Mouse (Mus musculus): Measurements from ENCODE around the gene Plxna4.
"Not testable (repeated sequence)": the region's sequence is repeated elsewhere in the genome, so short reads cannot be mapped to it uniquely, and the experiment has no call there.

Plxna4 gene

DNA sequence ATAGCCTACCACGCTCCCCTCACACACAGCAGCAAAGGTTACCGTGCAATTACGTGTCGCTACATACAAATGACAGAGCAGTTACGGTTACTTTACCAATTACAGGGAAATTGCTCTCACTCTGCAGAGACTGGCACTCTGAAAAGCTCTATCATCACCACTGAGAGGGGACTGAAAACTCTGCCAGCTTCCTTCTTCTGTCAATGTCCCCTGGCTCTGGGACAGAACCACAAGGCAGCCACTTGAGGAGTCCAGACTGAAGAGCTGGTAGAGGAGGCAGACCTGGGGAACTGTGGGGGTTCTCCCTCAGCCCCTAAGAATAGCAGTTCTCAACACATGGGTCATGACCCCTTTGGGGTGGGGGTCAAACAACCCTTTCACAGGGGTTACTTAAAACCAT is 83.0 kb downstream of the Plxna4 start:
- TF ChIP-seq CTCF (conservative IDR thresholded peaks at IDR 0.05; ENCODE audit: low read length) (no peak), NANOG (IDR thresholded peaks at IDR 0.05; ENCODE audit: borderline replicate concordance, low read length) (no peak), POU5F1 (IDR thresholded peaks at IDR 0.05; ENCODE audit: borderline replicate concordance, low read length) (no peak)
- Histone ChIP-seq H3K4me3 (replicated peaks; ENCODE audit: low read length) (no peak overlapping the region), H3K36me3 (ENCODE audit: insufficient read depth, low read length) (no peaks in the 10 kb centered on the region), H3K4me1 (replicated peaks; ENCODE audit: low read depth, low read length) (no peaks in the 10 kb centered on the region), H3K9me3 (ENCODE audit: low read length) (no peaks in the 10 kb centered on the region), H3K27me3 (ENCODE audit: insufficient read depth, low read length) (no peaks in the 10 kb centered on the region)

DNA sequence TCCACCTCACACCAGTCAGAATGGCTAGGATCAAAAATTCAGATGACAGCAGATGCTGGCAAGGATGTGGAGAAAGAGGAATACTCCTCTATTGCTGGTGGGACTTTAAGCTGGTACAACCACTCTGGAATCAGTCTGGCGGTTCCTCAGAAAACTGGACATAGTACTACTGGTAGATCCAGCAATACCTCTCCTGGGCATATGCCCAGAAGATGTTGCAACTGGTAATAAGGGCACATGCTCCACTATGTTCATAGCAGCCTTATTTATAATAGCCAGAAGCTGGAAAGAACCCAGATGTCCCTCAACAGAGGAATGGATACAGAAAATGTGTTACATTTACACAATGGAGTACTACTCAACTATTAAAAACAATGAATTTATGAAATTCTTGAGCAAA is 86.8 kb downstream of the Plxna4 start:
- H3K4me1 ChIP-seq (replicated peaks; ENCODE audit: low read depth, low read length); H3K27me3 ChIP-seq (ENCODE audit: insufficient read depth, low read length); H3K4me3 ChIP-seq (replicated peaks; ENCODE audit: low read length); H3K36me3 ChIP-seq (ENCODE audit: insufficient read depth, low read length); H3K9me3 ChIP-seq (ENCODE audit: low read length): not testable (repeated sequence)

DNA sequence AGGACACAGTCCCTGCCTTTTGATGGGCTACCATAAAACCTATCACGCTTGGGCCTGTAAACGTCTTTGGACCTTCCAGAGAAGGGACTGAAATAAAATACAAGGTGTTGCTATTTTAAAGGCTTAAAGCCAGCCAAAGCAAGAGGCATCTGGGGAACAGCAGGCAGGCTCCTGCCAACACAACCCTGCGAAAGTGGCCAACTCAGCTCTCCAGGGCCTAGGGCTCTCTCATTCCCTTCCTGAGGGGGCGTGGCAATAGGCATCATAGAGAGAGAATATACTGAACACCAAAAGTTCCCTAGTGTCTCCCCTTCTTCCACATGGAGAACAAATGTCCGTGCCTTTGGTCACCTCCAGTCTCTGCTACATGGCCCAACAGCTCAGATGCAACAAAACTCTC is 89.9 kb downstream of the Plxna4 start:
- TF ChIP-seq POU5F1 (IDR thresholded peaks at IDR 0.05; ENCODE audit: borderline replicate concordance, low read length), result no peak
- TF ChIP-seq NANOG (IDR thresholded peaks at IDR 0.05; ENCODE audit: borderline replicate concordance, low read length), result no peak
- TF ChIP-seq CTCF (conservative IDR thresholded peaks at IDR 0.05; ENCODE audit: low read length), result no peak

DNA sequence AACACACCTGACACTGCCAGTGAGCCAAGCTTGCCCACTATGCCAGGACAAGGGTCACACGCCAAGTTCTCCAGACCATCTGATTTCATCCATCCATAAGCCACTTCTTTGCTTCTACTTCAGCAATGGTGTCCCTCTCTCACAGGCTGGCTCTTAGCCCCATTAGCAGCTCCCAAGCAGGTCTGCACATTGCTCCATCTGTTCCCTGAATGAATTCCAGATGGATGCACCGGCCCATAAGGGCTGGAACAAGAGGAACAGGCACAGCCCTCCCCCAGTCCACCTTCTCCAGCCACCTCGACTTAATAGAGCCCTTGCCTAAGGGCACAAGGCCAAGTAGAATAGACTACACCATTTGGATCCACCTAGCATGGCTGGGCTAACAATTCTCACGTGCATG is 91.9 kb downstream of the Plxna4 start:
- no peaks in the 10 kb centered on the region for H3K27me3 ChIP-seq (ENCODE audit: insufficient read depth, low read length)
- TF ChIP-seq CTCF (conservative IDR thresholded peaks at IDR 0.05; ENCODE audit: low read length), result no peak
- no peak for TF ChIP-seq NANOG (IDR thresholded peaks at IDR 0.05; ENCODE audit: borderline replicate concordance, low read length)
- no peak for TF ChIP-seq POU5F1 (IDR thresholded peaks at IDR 0.05; ENCODE audit: borderline replicate concordance, low read length)
- H3K36me3 ChIP-seq (ENCODE audit: insufficient read depth, low read length), result no peaks in the 10 kb centered on the region
- no peaks in the 10 kb centered on the region for H3K4me1 ChIP-seq (replicated peaks; ENCODE audit: low read depth, low read length)
- H3K9me3 ChIP-seq (ENCODE audit: low read length), result peaks cover 39% of the 10 kb centered on the region
- H3K4me3 ChIP-seq (replicated peaks; ENCODE audit: low read length), result no peak overlapping the region

More for the DNA sequence above, 89.9 kb downstream of the Plxna4 start:
- no peaks in the 10 kb centered on the region for H3K36me3 ChIP-seq (ENCODE audit: insufficient read depth, low read length)
- no peak overlapping the region for H3K4me3 ChIP-seq (replicated peaks; ENCODE audit: low read length)
- peaks cover 39% of the 10 kb centered on the region for H3K9me3 ChIP-seq (ENCODE audit: low read length)
- H3K4me1 ChIP-seq (replicated peaks; ENCODE audit: low read depth, low read length), result no peaks in the 10 kb centered on the region
- H3K27me3 ChIP-seq (ENCODE audit: insufficient read depth, low read length), result no peaks in the 10 kb centered on the region

DNA sequence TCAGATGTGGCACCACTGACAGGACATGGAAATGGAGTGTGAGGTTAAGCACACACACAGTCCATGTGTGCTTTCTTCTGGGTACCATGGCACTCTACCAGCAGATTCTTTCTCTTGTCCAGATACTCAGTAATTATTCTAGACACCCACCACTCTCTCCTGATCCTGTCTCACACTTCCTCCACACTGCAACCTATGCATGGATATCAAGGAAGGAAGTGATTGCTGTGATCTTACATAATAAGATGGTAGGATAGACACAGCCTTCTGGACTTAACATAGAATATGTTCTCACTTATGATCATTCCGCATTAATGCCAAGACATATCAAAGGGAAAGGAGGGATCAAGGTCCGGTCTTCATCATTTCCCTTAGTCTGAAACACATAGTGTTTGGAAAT is 92.5 kb downstream of the Plxna4 start:
- Histone ChIP-seq H3K27me3 (ENCODE audit: insufficient read depth, low read length) (no peaks in the 10 kb centered on the region), H3K36me3 (ENCODE audit: insufficient read depth, low read length) (no peaks in the 10 kb centered on the region), H3K4me1 (replicated peaks; ENCODE audit: low read depth, low read length) (no peaks in the 10 kb centered on the region), H3K4me3 (replicated peaks; ENCODE audit: low read length) (no peak overlapping the region), H3K9me3 (ENCODE audit: low read length) (peaks cover 39% of the 10 kb centered on the region)
- TF ChIP-seq POU5F1 (IDR thresholded peaks at IDR 0.05; ENCODE audit: borderline replicate concordance, low read length), result no peak
- no peak for TF ChIP-seq CTCF (conservative IDR thresholded peaks at IDR 0.05; ENCODE audit: low read length)
- TF ChIP-seq NANOG (IDR thresholded peaks at IDR 0.05; ENCODE audit: borderline replicate concordance, low read length), result no peak

DNA sequence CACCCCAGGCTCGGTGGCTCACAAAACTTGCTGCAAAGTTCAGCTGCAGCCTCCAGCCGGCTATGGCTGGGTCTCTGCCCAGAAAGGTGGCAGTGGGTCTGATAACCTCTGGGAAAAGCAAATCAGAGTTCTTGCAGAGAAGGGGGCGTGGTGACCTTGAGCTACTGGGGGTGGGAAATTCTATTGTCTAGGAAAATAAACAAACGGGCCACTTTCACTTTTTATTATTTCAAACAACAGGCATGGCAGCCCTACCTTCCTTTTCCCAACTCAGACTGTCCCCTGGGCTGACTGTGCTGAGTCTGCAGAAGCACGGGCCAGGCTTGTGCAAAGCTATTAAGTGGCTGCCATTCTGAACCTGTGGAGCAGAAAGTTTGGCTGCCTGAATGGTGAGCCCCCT is 94.4 kb downstream of the Plxna4 start:
- Histone ChIP-seq H3K9me3 (ENCODE audit: low read length) (peaks cover 39% of the 10 kb centered on the region), H3K4me3 (replicated peaks; ENCODE audit: low read length) (no peak overlapping the region), H3K27me3 (ENCODE audit: insufficient read depth, low read length) (no peaks in the 10 kb centered on the region), H3K4me1 (replicated peaks; ENCODE audit: low read depth, low read length) (no peaks in the 10 kb centered on the region), H3K36me3 (ENCODE audit: insufficient read depth, low read length) (no peaks in the 10 kb centered on the region)
- no peak for TF ChIP-seq NANOG (IDR thresholded peaks at IDR 0.05; ENCODE audit: borderline replicate concordance, low read length)
- no peak for TF ChIP-seq CTCF (conservative IDR thresholded peaks at IDR 0.05; ENCODE audit: low read length)
- TF ChIP-seq POU5F1 (IDR thresholded peaks at IDR 0.05; ENCODE audit: borderline replicate concordance, low read length), result no peak

DNA sequence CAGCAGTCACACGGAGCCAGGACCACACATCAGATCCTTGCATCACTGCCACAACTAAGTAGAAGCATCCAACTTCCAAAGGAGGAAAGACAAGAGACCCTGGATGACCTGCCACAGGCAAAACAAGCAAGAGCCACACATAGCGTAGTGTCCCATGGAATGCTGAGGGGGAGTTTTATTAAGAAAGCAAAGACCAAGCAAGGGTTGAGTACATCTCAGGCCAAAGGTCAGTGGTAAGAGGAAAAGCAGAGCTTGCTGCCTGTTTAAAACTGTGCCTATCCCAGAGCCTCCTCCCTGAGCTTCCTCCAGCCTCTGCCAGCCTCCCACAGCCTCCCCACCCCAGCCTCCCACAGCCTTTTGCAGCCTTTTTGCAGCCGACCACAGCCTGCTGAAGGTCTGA is 100.9 kb downstream of the Plxna4 start:
- Histone ChIP-seq H3K4me1 (replicated peaks; ENCODE audit: low read depth, low read length) (peaks cover 4% of the 10 kb centered on the region), H3K9me3 (ENCODE audit: low read length) (peaks cover 4% of the 10 kb centered on the region; the same call in 1 of the 2 replicates), H3K4me3 (replicated peaks; ENCODE audit: low read length) (no peak overlapping the region), H3K27me3 (ENCODE audit: insufficient read depth, low read length) (no peaks in the 10 kb centered on the region), H3K36me3 (ENCODE audit: insufficient read depth, low read length) (no peaks in the 10 kb centered on the region)
- no peak for TF ChIP-seq CTCF (conservative IDR thresholded peaks at IDR 0.05; ENCODE audit: low read length)
- no peak for TF ChIP-seq NANOG (IDR thresholded peaks at IDR 0.05; ENCODE audit: borderline replicate concordance, low read length)
- no peak for TF ChIP-seq POU5F1 (IDR thresholded peaks at IDR 0.05; ENCODE audit: borderline replicate concordance, low read length)

DNA sequence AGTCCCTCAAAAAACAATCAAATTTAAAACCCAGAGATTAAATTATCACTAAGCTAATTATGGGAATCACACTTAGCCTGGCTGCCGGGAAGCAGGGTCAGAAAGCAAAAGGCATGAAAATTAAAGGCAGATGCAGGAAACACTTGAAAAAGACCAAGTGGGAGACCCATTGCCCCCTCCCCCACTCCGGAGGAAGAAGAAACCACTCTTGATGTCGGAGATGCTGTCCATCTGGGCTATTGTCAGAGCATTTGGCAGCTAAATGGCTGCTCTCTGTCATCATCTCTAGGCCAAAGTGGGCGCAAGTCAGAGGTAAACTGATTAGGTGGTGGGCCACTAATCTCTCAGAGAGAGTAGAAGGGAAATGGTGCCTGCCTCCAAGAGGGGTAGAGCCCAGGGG is 105.5 kb downstream of the Plxna4 start:
- Histone ChIP-seq H3K9me3 (ENCODE audit: low read length) (peaks cover 4% of the 10 kb centered on the region; the same call in 1 of the 2 replicates), H3K27me3 (ENCODE audit: insufficient read depth, low read length) (no peaks in the 10 kb centered on the region), H3K4me1 (replicated peaks; ENCODE audit: low read depth, low read length) (peaks cover 4% of the 10 kb centered on the region), H3K36me3 (ENCODE audit: insufficient read depth, low read length) (no peaks in the 10 kb centered on the region), H3K4me3 (replicated peaks; ENCODE audit: low read length) (no peak overlapping the region)
- TF ChIP-seq POU5F1 (IDR thresholded peaks at IDR 0.05; ENCODE audit: borderline replicate concordance, low read length), result no peak
- TF ChIP-seq CTCF (conservative IDR thresholded peaks at IDR 0.05; ENCODE audit: low read length), result no peak
- no peak for TF ChIP-seq NANOG (IDR thresholded peaks at IDR 0.05; ENCODE audit: borderline replicate concordance, low read length)

DNA sequence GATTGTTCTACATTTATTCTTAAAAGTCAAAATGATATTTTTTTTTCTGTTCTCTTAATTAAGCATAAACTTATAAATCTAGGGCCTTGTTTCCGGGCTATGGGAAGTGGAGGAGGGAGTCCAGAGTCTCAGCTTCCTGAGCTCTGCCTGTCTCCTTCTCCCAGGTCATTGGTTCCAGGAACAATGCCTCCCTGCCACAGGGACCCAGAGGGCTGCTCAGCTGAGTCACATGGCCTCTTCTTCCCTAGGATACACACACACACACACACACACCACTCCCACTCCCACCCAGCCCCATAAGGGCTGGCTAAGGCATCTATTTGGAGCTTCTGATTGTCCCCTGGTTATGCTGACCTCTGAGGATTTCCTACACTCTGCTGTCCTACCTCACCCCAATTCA is 107.3 kb downstream of the Plxna4 start:
- peaks cover 1% of the 10 kb centered on the region for H3K4me1 ChIP-seq (replicated peaks; ENCODE audit: low read depth, low read length)
- no peak for TF ChIP-seq CTCF (conservative IDR thresholded peaks at IDR 0.05; ENCODE audit: low read length)
- no peak for TF ChIP-seq POU5F1 (IDR thresholded peaks at IDR 0.05; ENCODE audit: borderline replicate concordance, low read length)
- no peak for TF ChIP-seq NANOG (IDR thresholded peaks at IDR 0.05; ENCODE audit: borderline replicate concordance, low read length)
- H3K4me3 ChIP-seq (replicated peaks; ENCODE audit: low read length), result no peak overlapping the region
- no peaks in the 10 kb centered on the region for H3K36me3 ChIP-seq (ENCODE audit: insufficient read depth, low read length)
- no peaks in the 10 kb centered on the region for H3K27me3 ChIP-seq (ENCODE audit: insufficient read depth, low read length)
- peaks cover 4% of the 10 kb centered on the region; the same call in 1 of the 2 replicates for H3K9me3 ChIP-seq (ENCODE audit: low read length)

All from E14TG2a.4 (cell line).